Mouse (Mus musculus): ENCODE measurements around the gene Rcor2. TPM values are rescaled to one million over a fixed set of nuclear protein-coding genes. Genes with fewer than 3 reads are reported as not detected.

Rcor2 gene
- 50.9 and 51.1 TPM in 2 replicates for polyA plus RNA-seq (2016; fragmentation: Nextera tagmentation; extraction: Ambion mirVana)

- Histone ChIP-seq H3K4me3 (replicated peaks) (peak within 1 kb of the TSS; percentile 91), H3K4me2 (peak within 1 kb of the TSS; percentile 87), H3K27me3 (no peaks in the 10 kb centered on the region), H3K27ac (peak within 1 kb of the TSS; percentile 98), H3K36me3 (peaks cover 26% of the 10 kb centered on the region), H3K9me3 (peaks cover 6% of the 10 kb centered on the region; the same call in 1 of the 2 replicates), H3K9ac (replicated peaks) (peak within 1 kb of the TSS; percentile 96), H3K4me1 (replicated peaks) (peaks cover 60% of the 10 kb centered on the region)
- WGBS = 1% methylated on average over 28 of the region's 28 CpGs
- ATAC-seq (ENCODE audit: insufficient number of reproducible peaks, insufficient read depth, low FRiP score, low TSS enrichment, low read depth) = peak; percentile 13; the same call in 1 of the 2 replicates
Measured at GRCm38 (mm10) chr19:7267091-7267741, at the start of gene Rcor2. Gene Rcor2 (plus strand): TSS chr19:7267325.

GRCm38 (mm10) chr19:7217926-7218267, 49.2 kb upstream of the Rcor2 start:
- peak; percentile 8; the same call in 1 of the 2 replicates for ATAC-seq (ENCODE audit: insufficient number of reproducible peaks, insufficient read depth, low FRiP score, low TSS enrichment, low read depth)

GRCm38 (mm10) chr19:7218753-7219152, 48.4 kb upstream of the Rcor2 start:
- Histone ChIP-seq H3K4me3 (replicated peaks) (no peak overlapping the region), H3K4me2 (0 out of 2 replicates have a peak overlapping the region, but pooled peaks have one; percentile 94), H3K9ac (replicated peaks) (no peak overlapping the region), H3K4me1 (replicated peaks) (peaks cover 17% of the 10 kb centered on the region), H3K27ac (no peak overlapping the region), H3K9me3 (no peaks in the 10 kb centered on the region), H3K27me3 (no peaks in the 10 kb centered on the region), H3K36me3 (peaks cover 25% of the 10 kb centered on the region)
- no peak for ATAC-seq (ENCODE audit: insufficient number of reproducible peaks, insufficient read depth, low FRiP score, low TSS enrichment, low read depth)
- 95% methylated on average over 5 of the region's 5 CpGs for WGBS

More at GRCm38 (mm10) chr19:7217926-7218267, 49.2 kb upstream of the Rcor2 start:
- Histone ChIP-seq H3K9ac (replicated peaks) (no peak overlapping the region; the same call in 1 of the 2 replicates), H3K4me1 (replicated peaks) (peaks cover 17% of the 10 kb centered on the region), H3K27me3 (no peaks in the 10 kb centered on the region), H3K4me3 (replicated peaks) (peak overlapping the region; percentile 89), H3K4me2 (peak overlapping the region; percentile 94), H3K9me3 (no peaks in the 10 kb centered on the region), H3K36me3 (peaks cover 34% of the 10 kb centered on the region), H3K27ac (no peak overlapping the region)
- WGBS = 12% methylated on average over 6 of the region's 6 CpGs

- no peaks in the 10 kb centered on the region; the same call in 1 of the 2 replicates for H3K4me1 ChIP-seq (replicated peaks)
- H3K36me3 ChIP-seq = peaks cover 21% of the 10 kb centered on the region
- H3K4me3 ChIP-seq (replicated peaks) = no peak overlapping the region
- 84% methylated on average over 6 of the region's 6 CpGs for whole genome bisulfite sequencing
- no peak overlapping the region for H3K9ac ChIP-seq (replicated peaks)
- no peak overlapping the region for H3K4me2 ChIP-seq
- no peaks in the 10 kb centered on the region for H3K27me3 ChIP-seq
- H3K9me3 ChIP-seq = no peaks in the 10 kb centered on the region
- no peak overlapping the region for H3K27ac ChIP-seq
- no peak for ATAC-seq (ENCODE audit: insufficient number of reproducible peaks, insufficient read depth, low FRiP score, low TSS enrichment, low read depth)
Measured at GRCm38 (mm10) chr19:7222196-7222595, 44.9 kb upstream of the Rcor2 start.

GRCm38 (mm10) chr19:7223488-7223887, 43.6 kb upstream of the Rcor2 start:
- Histone ChIP-seq H3K27ac (no peak overlapping the region), H3K4me2 (no peak overlapping the region), H3K9ac (replicated peaks) (no peak overlapping the region), H3K36me3 (peaks cover 34% of the 10 kb centered on the region), H3K27me3 (no peaks in the 10 kb centered on the region), H3K4me1 (replicated peaks) (no peaks in the 10 kb centered on the region), H3K4me3 (replicated peaks) (no peak overlapping the region), H3K9me3 (no peaks in the 10 kb centered on the region)
- ATAC-seq (ENCODE audit: insufficient number of reproducible peaks, insufficient read depth, low FRiP score, low TSS enrichment, low read depth) = no peak

- 85% methylated on average over 3 of the region's 3 CpGs for WGBS
- Histone ChIP-seq H3K27ac (no peak overlapping the region), H3K4me3 (replicated peaks) (no peak overlapping the region), H3K27me3 (no peaks in the 10 kb centered on the region), H3K4me2 (no peak overlapping the region), H3K9ac (replicated peaks) (no peak overlapping the region), H3K4me1 (replicated peaks) (no peaks in the 10 kb centered on the region), H3K9me3 (no peaks in the 10 kb centered on the region), H3K36me3 (peaks cover 41% of the 10 kb centered on the region)
- ATAC-seq (ENCODE audit: insufficient number of reproducible peaks, insufficient read depth, low FRiP score, low TSS enrichment, low read depth) = no peak
Measured at GRCm38 (mm10) chr19:7224253-7224652, 42.9 kb upstream of the Rcor2 start.

GRCm38 (mm10) chr19:7225096-7225690, 41.9 kb upstream of the Rcor2 start:
- 91% methylated on average over 9 of the region's 9 CpGs for WGBS
- H3K9me3 ChIP-seq = no peaks in the 10 kb centered on the region
- no peak overlapping the region for H3K4me2 ChIP-seq
- no peak overlapping the region for H3K4me3 ChIP-seq (replicated peaks)
- peaks cover 51% of the 10 kb centered on the region for H3K36me3 ChIP-seq
- H3K27me3 ChIP-seq = no peaks in the 10 kb centered on the region
- ATAC-seq (ENCODE audit: insufficient number of reproducible peaks, insufficient read depth, low FRiP score, low TSS enrichment, low read depth) = no peak
- H3K9ac ChIP-seq (replicated peaks) = no peak overlapping the region
- no peak overlapping the region for H3K27ac ChIP-seq
- H3K4me1 ChIP-seq (replicated peaks) = no peaks in the 10 kb centered on the region

GRCm38 (mm10) chr19:7226511-7226914, 40.6 kb upstream of the Rcor2 start:
- no peak for ATAC-seq (ENCODE audit: insufficient number of reproducible peaks, insufficient read depth, low FRiP score, low TSS enrichment, low read depth)
- WGBS = 79% methylated on average over 6 of the region's 6 CpGs
- H3K4me2 ChIP-seq = no peak overlapping the region
- no peak overlapping the region for H3K4me3 ChIP-seq (replicated peaks)
- peaks cover 64% of the 10 kb centered on the region for H3K36me3 ChIP-seq
- no peak overlapping the region; the same call in 1 of the 2 replicates for H3K9ac ChIP-seq (replicated peaks)
- no peak overlapping the region for H3K27ac ChIP-seq
- no peaks in the 10 kb centered on the region for H3K4me1 ChIP-seq (replicated peaks)
- no peaks in the 10 kb centered on the region for H3K9me3 ChIP-seq
- H3K27me3 ChIP-seq = no peaks in the 10 kb centered on the region

GRCm38 (mm10) chr19:7234537-7235221, 32.4 kb upstream of the Rcor2 start:
- H3K4me1 ChIP-seq (replicated peaks) = peaks cover 18% of the 10 kb centered on the region
- H3K4me3 ChIP-seq (replicated peaks) = no peak overlapping the region
- no peak for ATAC-seq (ENCODE audit: insufficient number of reproducible peaks, insufficient read depth, low FRiP score, low TSS enrichment, low read depth)
- H3K4me2 ChIP-seq = no peak overlapping the region
- no peak overlapping the region for H3K9ac ChIP-seq (replicated peaks)
- H3K9me3 ChIP-seq = no peaks in the 10 kb centered on the region
- 61% methylated on average over 8 of the region's 8 CpGs for WGBS
- H3K36me3 ChIP-seq = peaks cover 78% of the 10 kb centered on the region
- no peak overlapping the region for H3K27ac ChIP-seq
- H3K27me3 ChIP-seq = no peaks in the 10 kb centered on the region

- ATAC-seq (ENCODE audit: insufficient number of reproducible peaks, insufficient read depth, low FRiP score, low TSS enrichment, low read depth) = no peak
- Histone ChIP-seq H3K4me2 (no peak overlapping the region), H3K4me1 (replicated peaks) (peaks cover 25% of the 10 kb centered on the region), H3K36me3 (peaks cover 70% of the 10 kb centered on the region), H3K9ac (replicated peaks) (no peak overlapping the region), H3K27ac (no peak overlapping the region), H3K27me3 (no peaks in the 10 kb centered on the region), H3K9me3 (no peaks in the 10 kb centered on the region), H3K4me3 (replicated peaks) (no peak overlapping the region)
- WGBS = 93% methylated on average over 9 of the region's 9 CpGs
Measured at GRCm38 (mm10) chr19:7235461-7235860, 31.7 kb upstream of the Rcor2 start.

GRCm38 (mm10) chr19:7236011-7236410, 31.1 kb upstream of the Rcor2 start:
- Histone ChIP-seq H3K9me3 (no peaks in the 10 kb centered on the region), H3K4me2 (no peak overlapping the region), H3K4me1 (replicated peaks) (peaks cover 26% of the 10 kb centered on the region), H3K27me3 (no peaks in the 10 kb centered on the region), H3K4me3 (replicated peaks) (no peak overlapping the region), H3K9ac (replicated peaks) (no peak overlapping the region), H3K27ac (no peak overlapping the region), H3K36me3 (peaks cover 64% of the 10 kb centered on the region)
- no peak for ATAC-seq (ENCODE audit: insufficient number of reproducible peaks, insufficient read depth, low FRiP score, low TSS enrichment, low read depth)
- 89% methylated on average over 2 of the region's 2 CpGs for WGBS
